Mouse (Mus musculus) midbrain, postnatal 0 days (tissue): ENCODE measurements around the gene Adarb2. TPM values are rescaled to one million over a fixed set of nuclear protein-coding genes. Genes with fewer than 3 reads are reported as not detected.

Experiments
- ATAC-seq: fragments of 200-750 bp; cut with Nextera tagmentation; 2 replicates; pipeline ENCODE4 v1.8.0; 2017; ENCODE audit warnings: moderate number of reproducible peaks, mild to moderate bottlenecking, moderate TSS enrichment, moderate library complexity; ENCODE audit not compliant: low FRiP score
- DNase-seq: peaks from one replicate; pipeline ENCODE4 v3.0.0-alpha.2; 2015; ENCODE audit warnings: low spot score
- H3K27ac ChIP-seq: fragments of 300-500 bp; sonication (generic); 2 replicates; pipeline ENCODE4 v1.5.1; 2014; ENCODE audit warnings: low read depth, mild to moderate bottlenecking, low read length, mixed read lengths
- H3K27me3 ChIP-seq: fragments of 300-500 bp; sonication (generic); 2 replicates; pipeline ENCODE4 v1.6.1; 2014; ENCODE audit warnings: low read length, control low read depth, mixed read lengths; ENCODE audit not compliant: insufficient read depth
- H3K36me3 ChIP-seq: fragments of 300-500 bp; sonication (generic); 2 replicates; pipeline ENCODE4 v1.6.1; 2014; ENCODE audit warnings: low read length, control low read depth, mixed read lengths; ENCODE audit not compliant: insufficient read depth
- H3K4me1 ChIP-seq: fragments of 300-500 bp; sonication (generic); 2 replicates; pipeline ENCODE4 v1.6.1; 2014; ENCODE audit warnings: mild to moderate bottlenecking, control low read depth, antibody characterized with exemption, low read length, mixed read lengths; ENCODE audit not compliant: insufficient read depth
- H3K4me2 ChIP-seq: fragments of 300-500 bp; sonication (generic); 2 replicates; pipeline ENCODE4 v1.6.1; 2014; ENCODE audit warnings: low read depth, mild to moderate bottlenecking, low read length, mixed read lengths; ENCODE audit not compliant: poor library complexity, severe bottlenecking
- H3K4me3 ChIP-seq: fragments of 300-500 bp; sonication (generic); 2 replicates; pipeline ENCODE4 v1.5.1; 2014; ENCODE audit warnings: low read depth, mild to moderate bottlenecking, low read length, moderate library complexity
- H3K9ac ChIP-seq: fragments of 300-500 bp; sonication (generic); replicated peaks from 2 replicates; pipeline ENCODE4 v1.6.1; 2014; ENCODE audit warnings: mild to moderate bottlenecking, low read length, moderate library complexity, mixed read lengths; ENCODE audit not compliant: poor library complexity, severe bottlenecking
- H3K9me3 ChIP-seq: fragments of 300-500 bp; sonication (generic); 2 replicates; pipeline ENCODE4 v1.6.1; 2016; ENCODE audit warnings: low read length, control low read depth
- CTCF ChIP-seq: IDR thresholded peaks from 2 replicates; pipeline ENCODE4 v1.5.1; 2016; ENCODE audit warnings: antibody characterized with exemption, mild to moderate bottlenecking
- whole genome bisulfite sequencing: fragments of 180-500 bp; shearing (Covaris S2); extraction: QIAGEN DNeasy Blood & Tissue Kit; methylation state at CpG from one replicate; pipeline ENCODE4 v1.1.7; 2014; 5-methylcytosine and 5-hydroxymethylcytosine counted together
- polyA plus RNA-seq: library from polyadenylated mRNA; unstranded; fragments of >200 nt; fragmentation: Nextera tagmentation; extraction: Ambion mirVana; gene quantifications from 2 replicates; pipeline ENCODE4 v1.2.1, GENCODE M21; 2015
- total RNA-seq: library from RNA; depleted of rRNA; stranded (reverse); fragments of >200 nt; gene quantifications from 2 replicates; pipeline ENCODE4 v1.2.3, GENCODE M21; 2014

Gene Adarb2
- total and polyA plus RNA-seq, 2 experiments from 2014 or later = 16.9 to 36.3 TPM

- Histone ChIP-seq H3K36me3 (no peaks in the 10 kb centered on the region), H3K27ac (no peak overlapping the region), H3K27me3 (no peaks in the 10 kb centered on the region), H3K4me2 (no peak overlapping the region), H3K4me3 (no peak overlapping the region), H3K9me3 (no peaks in the 10 kb centered on the region), H3K4me1 (no peaks in the 10 kb centered on the region), H3K9ac (no peak overlapping the region)
- ATAC-seq (no peak), DNase-seq (no peak)
- TF ChIP-seq CTCF = no peak
- WGBS = 55% methylated on average over 4 of the region's 4 CpGs
Observed at GRCm38 (mm10) chr13:8557784-8558183, 355.1 kb downstream of the Adarb2 start.

GRCm38 (mm10) chr13:8560485-8560884, 357.8 kb downstream of the Adarb2 start:
- ATAC-seq (no peak), DNase-seq (no peak)
- no peaks in the 10 kb centered on the region for H3K9me3 ChIP-seq
- H3K36me3 ChIP-seq = no peaks in the 10 kb centered on the region
- no peak for TF ChIP-seq CTCF
- H3K27ac ChIP-seq = no peak overlapping the region
- H3K4me1 ChIP-seq = no peaks in the 10 kb centered on the region
- H3K4me3 ChIP-seq = no peak overlapping the region
- no peaks in the 10 kb centered on the region for H3K27me3 ChIP-seq
- no peak overlapping the region for H3K4me2 ChIP-seq
- no peak overlapping the region for H3K9ac ChIP-seq

- Histone ChIP-seq H3K9ac (no peak overlapping the region), H3K9me3 (no peaks in the 10 kb centered on the region), H3K27me3 (no peaks in the 10 kb centered on the region), H3K4me1 (no peaks in the 10 kb centered on the region), H3K4me2 (no peak overlapping the region), H3K36me3 (no peaks in the 10 kb centered on the region), H3K4me3 (no peak overlapping the region), H3K27ac (no peak overlapping the region)
- TF ChIP-seq CTCF = no peak
- 78% methylated on average over 7 of the region's 7 CpGs for WGBS
- ATAC-seq (no peak), DNase-seq (peak; percentile 56)
Observed at GRCm38 (mm10) chr13:8563161-8563560, 360.5 kb downstream of the Adarb2 start.

GRCm38 (mm10) chr13:8567111-8568026, 364.7 kb downstream of the Adarb2 start:
- Histone ChIP-seq H3K4me1 (no peaks in the 10 kb centered on the region), H3K27me3 (no peaks in the 10 kb centered on the region), H3K4me2 (no peak overlapping the region), H3K9me3 (no peaks in the 10 kb centered on the region), H3K9ac (no peak overlapping the region), H3K27ac (no peak overlapping the region), H3K4me3 (no peak overlapping the region), H3K36me3 (no peaks in the 10 kb centered on the region)
- no peak for TF ChIP-seq CTCF
- ATAC-seq = peak; percentile 50; the same call in 1 of the 2 replicates
- DNase-seq = peak; percentile 80
- WGBS = 53% methylated on average over 15 of the region's 15 CpGs

GRCm38 (mm10) chr13:8570269-8570668, 367.6 kb downstream of the Adarb2 start:
- Histone ChIP-seq H3K4me1 (no peaks in the 10 kb centered on the region), H3K4me3 (no peak overlapping the region), H3K27ac (no peak overlapping the region), H3K9me3 (no peaks in the 10 kb centered on the region), H3K27me3 (no peaks in the 10 kb centered on the region), H3K9ac (no peak overlapping the region), H3K36me3 (no peaks in the 10 kb centered on the region), H3K4me2 (no peak overlapping the region)
- no peak for DNase-seq
- no peak for ATAC-seq
- 85% methylated on average over 13 of the region's 13 CpGs for WGBS
- no peak for TF ChIP-seq CTCF

- Histone ChIP-seq H3K36me3 (no peaks in the 10 kb centered on the region), H3K27me3 (no peaks in the 10 kb centered on the region), H3K4me1 (no peaks in the 10 kb centered on the region), H3K4me3 (no peak overlapping the region), H3K4me2 (no peak overlapping the region), H3K9me3 (no peaks in the 10 kb centered on the region), H3K9ac (no peak overlapping the region), H3K27ac (no peak overlapping the region)
- 91% methylated on average over 12 of the region's 12 CpGs for WGBS
- no peak for TF ChIP-seq CTCF
- ATAC-seq (no peak), DNase-seq (no peak)
Observed at GRCm38 (mm10) chr13:8573908-8574307, 371.2 kb downstream of the Adarb2 start.
